Mouse (Mus musculus): ENCODE measurements around the gene Gm2431. TPM values are rescaled to one million over a fixed set of nuclear protein-coding genes. Genes with fewer than 3 reads are reported as not detected.
"Not testable (repeated sequence)": the region's sequence is repeated elsewhere in the genome, so short reads cannot be mapped to it uniquely, and the experiment has no call there.

Gene Gm2431
- total RNA-seq (2021), result not detected
- long read RNA-seq, experiment 1, result 0 reads
- long read RNA-seq, experiment 2, result 0 reads

DNA sequence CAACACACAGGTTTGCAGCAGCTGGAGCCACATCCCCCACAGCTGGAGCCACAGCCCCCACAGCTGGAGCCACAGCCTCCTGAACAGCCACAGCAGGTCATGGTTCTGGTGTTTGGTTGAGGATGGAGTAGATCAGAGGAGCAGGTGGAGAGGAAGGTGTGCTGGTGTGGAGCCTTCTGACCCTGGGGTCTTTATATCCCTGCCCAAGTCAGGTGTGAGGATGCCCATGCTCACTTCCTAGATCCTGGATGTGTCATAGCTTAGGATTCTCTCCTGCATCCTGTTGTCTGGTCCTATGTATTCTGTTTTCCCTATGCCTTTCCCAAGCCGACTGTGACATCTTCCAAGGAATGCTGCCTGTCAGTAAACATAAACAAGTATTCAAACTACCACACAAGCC lies at the start of gene Gm2431:
TSS of gene Gm2431 (minus strand) at position 101 of the 400 bp plus-strand sequence.
- not testable (repeated sequence) for DNase-seq (ENCODE audit: low spot score in 2 of 2)

DNA sequence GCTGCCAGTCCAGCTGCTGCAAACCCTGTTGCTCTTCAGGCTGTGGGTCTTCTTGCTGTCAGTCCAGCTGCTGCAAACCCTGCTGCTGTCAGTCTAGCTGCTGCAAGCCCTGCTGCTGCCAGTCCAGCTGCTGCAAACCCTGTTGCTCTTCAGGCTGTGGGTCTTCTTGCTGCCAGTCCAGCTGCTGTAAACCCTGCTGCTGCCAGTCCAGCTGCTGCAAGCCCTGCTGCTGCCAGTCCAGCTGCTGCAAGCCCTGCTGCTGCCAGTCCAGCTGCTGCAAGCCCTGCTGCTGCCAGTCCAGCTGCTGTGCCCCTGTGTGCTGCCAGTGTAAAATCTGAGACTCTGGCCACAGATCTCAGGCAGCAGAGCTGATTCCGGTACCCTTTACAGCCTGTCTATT lies 45.8 kb upstream of the Gm2431 start:
- not testable (repeated sequence) for DNase-seq (ENCODE audit: low spot score in 2 of 2)

- no peak for DNase-seq (ENCODE audit: low spot score in 2 of 2)
Observed at GRCm38 (mm10) chr7:142303249-142303648, 45.1 kb upstream of the Gm2431 start, which contains the start of gene Krtap5-4. Krtap5-4 (plus strand) TSS chr7:142303549.

- not testable (repeated sequence) for DNase-seq (ENCODE audit: low spot score in 2 of 2)
Observed at GRCm38 (mm10) chr7:142297018-142297417, 38.9 kb upstream of the Gm2431 start, which contains the start of gene Krtap5-1. Krtap5-1 (minus strand) TSS chr7:142297118.

- not testable (repeated sequence) for DNase-seq (ENCODE audit: low spot score in 2 of 2)
Observed at GRCm38 (mm10) chr7:142296108-142296507, 38.0 kb upstream of the Gm2431 start.

- DNase-seq (ENCODE audit: low spot score in 2 of 2), result no peak
Observed at GRCm38 (mm10) chr7:142295418-142295817, 37.3 kb upstream of the Gm2431 start.

DNA sequence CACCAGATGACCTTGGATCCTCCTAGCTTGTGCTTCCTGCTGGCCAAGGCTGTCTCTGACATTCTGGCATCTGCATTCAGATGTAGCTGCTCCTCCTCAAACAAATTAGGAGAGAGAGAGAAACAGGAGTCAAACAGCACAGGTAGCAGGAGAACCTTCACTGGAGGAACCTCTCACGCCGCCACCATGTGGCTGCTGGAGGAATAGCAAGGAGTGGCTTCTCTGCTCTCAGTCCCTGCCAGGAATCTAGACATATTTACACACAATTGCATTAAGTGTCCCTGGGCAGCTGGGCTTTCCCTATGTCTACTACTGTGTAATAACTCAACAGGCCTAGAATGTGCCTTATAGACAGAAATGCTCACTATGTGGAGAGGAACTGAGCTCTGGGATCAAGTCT lies 35.7 kb upstream of the Gm2431 start:
- not testable (repeated sequence) for DNase-seq (ENCODE audit: low spot score in 2 of 2)

DNA sequence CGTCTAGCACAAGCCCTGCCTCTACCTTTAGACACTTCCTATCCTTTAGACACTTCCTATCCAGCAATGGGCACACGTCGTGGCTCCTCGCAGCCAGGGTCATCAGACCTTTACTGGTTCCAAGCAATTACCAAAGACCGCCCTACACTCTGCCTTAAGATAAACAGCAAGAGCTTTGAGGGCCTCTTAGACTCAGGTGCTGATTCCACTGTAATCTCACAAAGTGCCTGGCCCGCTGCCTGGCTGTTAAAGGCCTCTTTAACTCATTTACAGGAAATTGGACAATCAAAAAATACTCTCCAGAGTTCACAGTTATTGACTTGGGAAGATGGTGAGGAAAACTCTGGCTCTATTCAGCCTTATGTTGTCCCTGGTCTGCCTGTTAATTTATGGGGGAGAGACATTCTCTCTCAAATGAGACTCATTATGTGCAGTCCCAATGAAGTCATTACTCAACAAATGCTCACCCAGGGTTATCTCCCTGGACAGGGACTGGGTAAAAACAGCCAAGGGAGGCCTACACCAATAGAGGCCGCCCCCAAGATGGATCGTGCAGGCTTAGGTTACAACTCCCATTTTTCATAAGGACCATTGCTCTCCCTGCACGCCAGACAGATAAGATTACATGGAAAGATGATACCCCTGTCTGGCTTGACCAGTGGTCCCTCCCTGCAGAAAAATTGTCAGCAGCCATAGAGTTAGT lies 27.9 kb upstream of the Gm2431 start:
- not testable (repeated sequence) for DNase-seq (ENCODE audit: low spot score in 2 of 2)

- DNase-seq (ENCODE audit: low spot score in 2 of 2), result no peak
Observed at GRCm38 (mm10) chr7:142285130-142285835, 27.1 kb upstream of the Gm2431 start.

DNA sequence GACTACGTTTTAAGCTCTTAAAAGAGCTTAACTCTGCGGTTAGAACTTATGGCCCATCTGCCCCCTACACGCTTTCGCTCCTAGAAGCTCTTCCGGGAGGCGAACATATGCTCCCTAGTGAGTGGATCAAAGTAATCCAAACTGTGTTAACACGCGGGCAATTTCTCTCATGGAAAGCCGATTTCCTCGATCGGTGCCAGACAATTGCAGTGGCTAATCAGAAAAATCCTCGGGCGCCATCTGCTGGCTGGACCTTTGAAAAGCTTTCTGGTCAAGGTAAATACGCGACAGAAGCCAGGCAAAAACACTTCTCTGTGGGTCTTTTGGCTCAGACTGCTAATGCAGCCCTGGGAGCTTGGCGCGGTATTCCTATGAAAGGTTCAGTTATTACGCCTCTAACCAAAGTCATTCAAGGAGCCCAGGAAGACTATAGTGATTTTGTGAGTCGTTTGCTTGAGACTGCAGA lies 26.5 kb upstream of the Gm2431 start:
- peak; percentile 82 to 92 for DNase-seq (ENCODE audit: low spot score in 2 of 2)

DNA sequence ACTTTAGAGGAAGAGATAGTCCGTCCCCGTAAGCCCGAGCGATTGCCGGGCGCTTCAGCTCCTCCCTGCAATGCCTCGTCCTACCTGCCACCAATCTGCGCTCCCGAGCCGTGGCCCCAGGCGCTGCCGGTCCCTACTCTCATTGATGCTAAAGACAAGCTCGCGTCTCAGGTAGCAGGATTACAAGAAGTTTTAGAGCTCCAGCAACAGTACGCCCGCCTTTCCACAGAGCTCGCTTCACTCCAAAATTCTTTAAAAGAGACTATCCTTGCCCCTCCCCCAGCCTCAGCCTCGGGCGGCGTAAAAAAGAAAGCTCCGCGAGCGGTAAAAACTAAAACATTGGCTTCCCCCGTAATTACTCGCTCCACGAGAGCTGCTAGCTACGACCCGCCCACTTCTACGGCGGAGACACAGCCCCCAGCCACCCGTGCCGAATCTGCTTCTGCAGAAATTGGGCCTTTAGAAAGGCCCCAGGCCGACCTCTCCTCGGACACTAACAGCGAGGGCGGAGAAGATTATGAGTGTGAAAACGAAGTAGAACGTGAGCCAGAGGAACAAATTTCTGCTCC lies 26.0 kb upstream of the Gm2431 start:
- DNase-seq (ENCODE audit: low spot score in 2 of 2), result peak; percentile 25 to 67

DNA sequence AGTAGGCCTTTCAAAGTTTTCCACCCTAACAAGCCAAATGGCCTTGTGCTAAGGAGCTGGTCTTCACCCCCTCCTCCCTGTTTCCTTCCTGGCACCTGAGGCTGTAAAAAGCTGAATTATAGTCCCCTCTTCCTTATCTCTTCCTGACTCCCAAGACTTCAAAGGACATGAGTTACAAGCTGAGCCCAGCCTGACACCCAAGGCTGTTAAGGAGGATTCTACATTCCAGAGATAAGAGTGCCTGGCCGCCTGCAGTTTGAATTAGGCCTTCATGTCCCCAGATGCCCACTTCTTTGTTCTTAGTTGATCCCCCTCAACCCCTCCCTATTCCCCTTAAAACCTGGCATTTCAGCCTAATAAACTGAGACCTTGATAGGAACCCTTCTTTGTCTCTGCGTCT lies 24.7 kb upstream of the Gm2431 start:
- not testable (repeated sequence) for DNase-seq (ENCODE audit: low spot score in 2 of 2)

GRCm38 (mm10) chr7:142279291-142279690 lies 21.1 kb upstream of the Gm2431 start:
- not testable (repeated sequence) for DNase-seq (ENCODE audit: low spot score in 2 of 2)

GRCm38 (mm10) chr7:142278183-142278582 lies 20.0 kb upstream of the Gm2431 start:
- peak; percentile 52 to 64 for DNase-seq (ENCODE audit: low spot score in 2 of 2)

- DNase-seq (ENCODE audit: low spot score in 2 of 2), result not testable (repeated sequence)
Observed at GRCm38 (mm10) chr7:142274263-142274662, 16.1 kb upstream of the Gm2431 start, which contains the start of gene Gm4559. Gm4559 (minus strand) TSS chr7:142274363.

GRCm38 (mm10) chr7:142255517-142255916 lies 2.6 kb downstream of the Gm2431 start:
- peak in 1 of 2 experiments; percentile 18 for DNase-seq (ENCODE audit: low spot score in 2 of 2)

GRCm38 (mm10) chr7:142249824-142250223 lies 8.3 kb downstream of the Gm2431 start:
- peak in 1 of 2 experiments; percentile 21 for DNase-seq (ENCODE audit: low spot score in 2 of 2)

DNA sequence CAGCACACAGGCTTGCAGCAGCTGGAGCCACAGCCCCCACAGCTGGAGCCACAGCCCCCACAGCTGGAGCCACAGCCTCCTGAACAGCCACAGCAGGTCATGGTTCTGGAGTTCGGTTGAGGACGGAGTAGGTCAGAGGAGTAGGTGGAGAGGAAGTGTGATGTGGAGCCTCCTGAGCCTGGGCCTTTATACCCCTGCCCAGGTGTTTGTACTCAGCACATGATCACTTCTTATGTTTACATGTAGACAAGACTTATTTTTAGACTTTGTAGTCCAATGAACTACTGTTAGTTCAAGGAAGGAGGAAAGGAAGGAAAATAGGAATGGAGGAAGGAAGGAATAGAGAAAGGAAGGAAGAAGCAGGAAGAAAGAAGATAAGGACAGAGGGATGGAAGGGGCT lies 17.2 kb downstream of the Gm2431 start, which contains the start of gene Gm40460:
TSS of gene Gm40460 (minus strand) at position 101 of the 400 bp plus-strand sequence.
- DNase-seq (ENCODE audit: low spot score in 2 of 2), result no peak

GRCm38 (mm10) chr7:142231540-142231939 lies 26.6 kb downstream of the Gm2431 start:
- no peak for DNase-seq (ENCODE audit: low spot score in 2 of 2)

GRCm38 (mm10) chr7:142229871-142230270 lies 28.3 kb downstream of the Gm2431 start, which contains the start of gene Krtap5-5:
Krtap5-5 (minus strand) TSS chr7:142229971.
- DNase-seq (ENCODE audit: low spot score in 2 of 2), result not testable (repeated sequence)

GRCm38 (mm10) chr7:142224518-142224917 lies 33.6 kb downstream of the Gm2431 start:
- no peak for DNase-seq (ENCODE audit: low spot score in 2 of 2)

Measured in gastrocnemius, postnatal 4 days (tissue).